Mouse (Mus musculus) stomach, adult 2 months (tissue): Measurements from ENCODE around the gene Gm9803. TPM values are rescaled to one million over a fixed set of nuclear protein-coding genes. Genes with fewer than 3 reads are reported as not detected.

Source experiments
- polyA plus RNA-seq: library from polyadenylated mRNA; depleted of rRNA; stranded (reverse); fragments of >200 nt; gene quantifications from 2 replicates; pipeline ENCODE4 v1.2.3, GENCODE M21; 2012; rRNA removed

The Gm9803 gene
- 28.8 and 62.2 TPM in 2 replicates for polyA plus RNA-seq

GRCm38 (mm10) chr10:43523931-43524330 is at the start of gene Gm9803:
Gene Gm9803, plus strand, starts transcription at chr10:43524084.

GRCm38 (mm10) chr10:43478751-43479435 is 45.0 kb upstream of the Gm9803 start, which contains the start of gene Bend3:
Gene Bend3, plus strand, starts transcription at chr10:43478831.

GRCm38 (mm10) chr10:43540442-43541152 is 16.7 kb downstream of the Gm9803 start, which contains the start of gene 1700021F05Rik:
Gene 1700021F05Rik, minus strand, starts transcription at chr10:43540994.

Other genes with a start within 250 kb of the Gm9803 start
- 1.2 and 1.3 TPM in 2 replicates for gene Bend3, start 45.3 kb upstream of the Gm9803 start, polyA plus RNA-seq
- 2.4 and 4.8 TPM in 2 replicates for gene 1700021F05Rik, start 16.9 kb downstream of the Gm9803 start, polyA plus RNA-seq
- gene Cd24a, start 54.2 kb downstream of the Gm9803 start, polyA plus RNA-seq: 263 and 295 TPM in 2 replicates